Mouse (Mus musculus): Measurements from ENCODE around the gene Tcp1. TPM values are rescaled to one million over a fixed set of nuclear protein-coding genes. Genes with fewer than 3 reads are reported as not detected.

Tcp1 gene
- polyA plus RNA-seq, 1 experiment from 2014 or later, result 353 TPM

DNA sequence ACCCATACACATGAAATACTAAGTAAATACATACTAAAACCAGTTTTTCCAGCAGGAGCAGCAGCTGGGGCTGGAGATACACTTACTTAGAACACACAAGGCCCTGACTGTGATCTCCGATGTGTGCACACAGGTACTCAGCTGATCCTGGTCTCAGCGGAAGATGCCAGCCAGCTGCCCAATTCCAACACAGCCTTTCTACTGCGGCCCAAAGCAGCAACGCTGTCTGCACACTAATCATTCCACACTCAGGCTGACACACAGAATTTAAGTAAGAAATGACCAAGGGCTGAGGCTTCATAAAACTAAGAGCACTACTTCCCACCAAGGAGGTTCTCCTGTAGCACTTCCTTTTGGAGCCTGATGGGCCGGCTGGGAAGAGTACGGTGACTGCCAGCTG is 13.2 kb upstream of the Tcp1 start:
- Histone ChIP-seq H3K27ac (replicated peaks in 1 of 2; ENCODE audit: control insufficient read depth in 1 of 2, insufficient read depth in 1 of 2, low read depth in 2 of 2, low read length in 2 of 2) (no peak overlapping the region), H3K4me2 (ENCODE audit: low read length) (no peak overlapping the region), H3K9me3 (ENCODE audit: control insufficient read depth, low read length) (no peaks in the 10 kb centered on the region), H3K9ac (ENCODE audit: low read length) (no peak overlapping the region), H3K36me3 (ENCODE audit: control insufficient read depth, insufficient read depth, low read length) (peaks cover 40% of the 10 kb centered on the region), H3K27me3 (ENCODE audit: control insufficient read depth, insufficient read depth, low read length) (no peaks in the 10 kb centered on the region), H3K4me1 (ENCODE audit: control insufficient read depth in 2 of 2, insufficient read depth in 2 of 2, low read length in 2 of 2) (peaks cover 0 to 3% of the 10 kb centered on the region in 2 experiments; a peak in 1 of 4 replicates), H3K4me3 (ENCODE audit: control insufficient read depth in 1 of 2, insufficient read depth in 1 of 2, low read depth in 1 of 2, low read length in 2 of 2) (no peak overlapping the region)
- 95% methylated on average over 6 of the region's 6 CpGs for WGBS
- no peak for ATAC-seq (ENCODE audit: insufficient number of reproducible peaks, insufficient read depth, low FRiP score, low read depth)

DNA sequence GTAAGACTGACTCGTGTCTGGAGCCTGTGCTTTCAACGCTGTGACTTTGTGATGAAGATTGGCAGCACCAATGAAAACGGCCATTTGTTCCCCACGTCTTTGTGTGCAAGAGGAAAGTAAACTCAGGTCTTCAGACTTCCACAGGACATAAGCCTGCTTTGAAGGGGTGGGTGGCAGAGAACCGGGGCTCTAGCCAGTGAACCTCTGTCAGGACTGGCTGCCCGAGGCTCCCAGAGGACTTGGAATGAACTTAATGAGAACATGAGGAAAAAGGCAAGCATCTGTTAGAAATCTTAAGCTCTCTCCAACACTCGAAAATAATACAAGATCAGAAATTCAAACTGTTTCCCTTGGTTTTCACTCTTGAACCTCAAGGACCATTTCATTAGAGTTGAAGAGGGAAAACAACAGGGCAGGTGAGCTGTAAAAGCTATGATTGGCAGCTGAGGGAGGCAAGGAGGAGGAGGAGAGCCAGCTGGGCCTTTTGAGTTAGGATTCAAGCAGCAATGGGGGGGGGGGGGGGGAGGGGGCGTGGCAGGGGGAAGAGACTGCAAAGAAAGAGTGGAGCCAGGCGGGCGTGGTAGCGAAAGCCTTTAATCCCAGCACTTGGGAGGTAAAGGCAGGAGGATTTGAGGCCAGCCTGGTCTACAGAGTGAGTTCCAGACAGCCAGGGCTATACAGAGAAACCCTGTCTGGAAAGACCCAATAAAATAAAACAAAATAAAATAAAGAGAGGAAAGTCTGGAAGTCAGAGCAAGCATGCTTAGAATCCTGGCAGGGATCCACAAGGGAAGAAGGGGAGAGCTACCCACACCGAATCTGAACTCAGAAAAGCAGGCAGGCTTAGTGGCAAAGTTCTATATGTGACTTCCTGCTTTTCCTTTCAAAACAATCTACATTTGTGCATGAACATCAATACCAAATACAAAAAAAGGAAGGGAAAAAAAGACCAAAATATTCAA is 11.8 kb upstream of the Tcp1 start:
- Histone ChIP-seq H3K4me1 (ENCODE audit: control insufficient read depth in 2 of 2, insufficient read depth in 2 of 2, low read length in 2 of 2) (peaks cover 0 to 3% of the 10 kb centered on the region in 2 experiments; a peak in 1 of 4 replicates), H3K36me3 (ENCODE audit: control insufficient read depth, insufficient read depth, low read length) (peaks cover 41% of the 10 kb centered on the region), H3K27ac (replicated peaks in 1 of 2; ENCODE audit: control insufficient read depth in 1 of 2, insufficient read depth in 1 of 2, low read depth in 2 of 2, low read length in 2 of 2) (no peak overlapping the region), H3K9ac (ENCODE audit: low read length) (no peak overlapping the region), H3K9me3 (ENCODE audit: control insufficient read depth, low read length) (no peaks in the 10 kb centered on the region), H3K4me2 (ENCODE audit: low read length) (no peak overlapping the region), H3K4me3 (ENCODE audit: control insufficient read depth in 1 of 2, insufficient read depth in 1 of 2, low read depth in 1 of 2, low read length in 2 of 2) (no peak overlapping the region), H3K27me3 (ENCODE audit: control insufficient read depth, insufficient read depth, low read length) (no peaks in the 10 kb centered on the region)
- no peak for ATAC-seq (ENCODE audit: insufficient number of reproducible peaks, insufficient read depth, low FRiP score, low read depth)
- WGBS, result 67% methylated on average over 11 of the region's 12 CpGs

DNA sequence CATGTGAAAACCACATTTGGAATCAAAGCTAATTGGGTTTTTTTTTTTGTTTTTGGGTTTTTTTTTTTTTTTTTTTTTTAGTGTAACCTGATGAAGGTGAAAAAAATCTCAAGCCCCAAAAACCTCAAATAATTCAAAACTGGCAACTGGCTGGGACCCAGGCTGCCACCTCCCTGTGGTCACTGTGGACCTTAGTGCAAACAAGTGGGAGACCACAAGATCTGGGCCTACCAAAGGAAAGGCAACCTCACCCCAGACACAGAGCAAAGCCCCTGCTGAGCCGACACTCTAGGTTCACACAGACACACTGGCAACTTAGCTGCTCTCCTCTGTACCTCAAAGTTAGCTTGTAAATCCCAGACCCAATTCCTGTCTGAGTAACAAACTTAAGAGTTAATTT is 11.2 kb upstream of the Tcp1 start:
- Histone ChIP-seq H3K4me1 (ENCODE audit: control insufficient read depth in 2 of 2, insufficient read depth in 2 of 2, low read length in 2 of 2) (peaks cover 0 to 3% of the 10 kb centered on the region in 2 experiments; a peak in 1 of 4 replicates), H3K9me3 (ENCODE audit: control insufficient read depth, low read length) (no peaks in the 10 kb centered on the region), H3K36me3 (ENCODE audit: control insufficient read depth, insufficient read depth, low read length) (peaks cover 45% of the 10 kb centered on the region), H3K4me2 (ENCODE audit: low read length) (no peak overlapping the region), H3K4me3 (ENCODE audit: control insufficient read depth in 1 of 2, insufficient read depth in 1 of 2, low read depth in 1 of 2, low read length in 2 of 2) (no peak overlapping the region), H3K9ac (ENCODE audit: low read length) (no peak overlapping the region), H3K27ac (replicated peaks in 1 of 2; ENCODE audit: control insufficient read depth in 1 of 2, insufficient read depth in 1 of 2, low read depth in 2 of 2, low read length in 2 of 2) (no peak overlapping the region), H3K27me3 (ENCODE audit: control insufficient read depth, insufficient read depth, low read length) (no peaks in the 10 kb centered on the region)
- no peak for ATAC-seq (ENCODE audit: insufficient number of reproducible peaks, insufficient read depth, low FRiP score, low read depth)
- WGBS, result 83% methylated on average over 1 of the region's 1 CpGs

DNA sequence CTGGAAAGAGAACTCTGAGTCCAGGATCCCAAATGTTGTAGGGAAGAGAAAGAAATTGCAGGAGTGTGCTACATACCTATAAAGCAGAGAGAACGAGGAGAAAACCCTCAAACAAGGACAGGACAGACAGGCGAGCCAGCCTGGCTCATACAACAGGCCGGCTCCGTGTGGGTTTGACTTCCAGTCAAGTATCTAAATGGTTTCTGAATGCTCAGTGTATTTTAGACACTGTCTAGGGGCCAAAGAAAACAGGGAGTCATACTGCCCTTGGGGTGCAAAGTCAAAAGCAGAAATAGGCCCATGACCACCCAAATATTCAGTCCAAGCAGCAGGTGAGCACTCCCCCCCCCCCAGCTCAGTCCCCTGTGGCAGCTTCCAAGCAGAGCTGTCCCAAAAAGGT is 9.7 kb upstream of the Tcp1 start:
- Histone ChIP-seq H3K27me3 (ENCODE audit: control insufficient read depth, insufficient read depth, low read length) (no peaks in the 10 kb centered on the region), H3K9ac (ENCODE audit: low read length) (no peak overlapping the region), H3K4me1 (ENCODE audit: control insufficient read depth in 2 of 2, insufficient read depth in 2 of 2, low read length in 2 of 2) (peaks cover 0 to 3% of the 10 kb centered on the region in 2 experiments; a peak in 1 of 4 replicates), H3K27ac (replicated peaks in 1 of 2; ENCODE audit: control insufficient read depth in 1 of 2, insufficient read depth in 1 of 2, low read depth in 2 of 2, low read length in 2 of 2) (no peak overlapping the region), H3K9me3 (ENCODE audit: control insufficient read depth, low read length) (no peaks in the 10 kb centered on the region), H3K4me3 (ENCODE audit: control insufficient read depth in 1 of 2, insufficient read depth in 1 of 2, low read depth in 1 of 2, low read length in 2 of 2) (no peak overlapping the region), H3K4me2 (ENCODE audit: low read length) (no peak overlapping the region), H3K36me3 (ENCODE audit: control insufficient read depth, insufficient read depth, low read length) (peaks cover 44% of the 10 kb centered on the region)
- 83% methylated on average over 4 of the region's 4 CpGs for WGBS
- no peak for ATAC-seq (ENCODE audit: insufficient number of reproducible peaks, insufficient read depth, low FRiP score, low read depth)

DNA sequence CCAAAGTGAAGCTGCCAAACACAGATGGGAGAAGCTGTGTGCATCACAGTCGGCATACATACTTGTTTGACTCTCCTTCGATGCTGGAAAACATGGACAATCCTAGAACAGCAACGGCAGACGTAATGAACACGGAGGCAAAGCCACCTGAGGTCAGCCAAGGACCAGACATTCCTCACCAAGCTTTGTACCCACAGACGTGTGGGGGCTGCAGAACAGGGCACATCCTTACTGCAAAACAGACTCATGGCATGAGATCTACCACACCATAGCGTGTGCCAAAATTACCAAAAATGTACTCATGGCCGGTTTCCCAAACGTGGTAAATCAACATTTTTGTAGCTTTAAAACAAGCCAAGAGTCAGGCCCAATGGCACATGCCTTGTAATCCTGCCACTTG is 9.1 kb upstream of the Tcp1 start:
- 87% methylated on average over 9 of the region's 9 CpGs for whole genome bisulfite sequencing
- no peak overlapping the region for H3K4me2 ChIP-seq (ENCODE audit: low read length)
- H3K36me3 ChIP-seq (ENCODE audit: control insufficient read depth, insufficient read depth, low read length), result peaks cover 50% of the 10 kb centered on the region
- H3K4me3 ChIP-seq (ENCODE audit: control insufficient read depth in 1 of 2, insufficient read depth in 1 of 2, low read depth in 1 of 2, low read length in 2 of 2), result no peak overlapping the region
- no peak overlapping the region for H3K27ac ChIP-seq (replicated peaks in 1 of 2; ENCODE audit: control insufficient read depth in 1 of 2, insufficient read depth in 1 of 2, low read depth in 2 of 2, low read length in 2 of 2)
- H3K27me3 ChIP-seq (ENCODE audit: control insufficient read depth, insufficient read depth, low read length), result no peaks in the 10 kb centered on the region
- no peak for ATAC-seq (ENCODE audit: insufficient number of reproducible peaks, insufficient read depth, low FRiP score, low read depth)
- H3K9ac ChIP-seq (ENCODE audit: low read length), result no peak overlapping the region
- H3K4me1 ChIP-seq (ENCODE audit: control insufficient read depth in 2 of 2, insufficient read depth in 2 of 2, low read length in 2 of 2), result peaks cover 0 to under 1% of the 10 kb centered on the region in 2 experiments; a peak in 1 of 4 replicates
- no peaks in the 10 kb centered on the region for H3K9me3 ChIP-seq (ENCODE audit: control insufficient read depth, low read length)

DNA sequence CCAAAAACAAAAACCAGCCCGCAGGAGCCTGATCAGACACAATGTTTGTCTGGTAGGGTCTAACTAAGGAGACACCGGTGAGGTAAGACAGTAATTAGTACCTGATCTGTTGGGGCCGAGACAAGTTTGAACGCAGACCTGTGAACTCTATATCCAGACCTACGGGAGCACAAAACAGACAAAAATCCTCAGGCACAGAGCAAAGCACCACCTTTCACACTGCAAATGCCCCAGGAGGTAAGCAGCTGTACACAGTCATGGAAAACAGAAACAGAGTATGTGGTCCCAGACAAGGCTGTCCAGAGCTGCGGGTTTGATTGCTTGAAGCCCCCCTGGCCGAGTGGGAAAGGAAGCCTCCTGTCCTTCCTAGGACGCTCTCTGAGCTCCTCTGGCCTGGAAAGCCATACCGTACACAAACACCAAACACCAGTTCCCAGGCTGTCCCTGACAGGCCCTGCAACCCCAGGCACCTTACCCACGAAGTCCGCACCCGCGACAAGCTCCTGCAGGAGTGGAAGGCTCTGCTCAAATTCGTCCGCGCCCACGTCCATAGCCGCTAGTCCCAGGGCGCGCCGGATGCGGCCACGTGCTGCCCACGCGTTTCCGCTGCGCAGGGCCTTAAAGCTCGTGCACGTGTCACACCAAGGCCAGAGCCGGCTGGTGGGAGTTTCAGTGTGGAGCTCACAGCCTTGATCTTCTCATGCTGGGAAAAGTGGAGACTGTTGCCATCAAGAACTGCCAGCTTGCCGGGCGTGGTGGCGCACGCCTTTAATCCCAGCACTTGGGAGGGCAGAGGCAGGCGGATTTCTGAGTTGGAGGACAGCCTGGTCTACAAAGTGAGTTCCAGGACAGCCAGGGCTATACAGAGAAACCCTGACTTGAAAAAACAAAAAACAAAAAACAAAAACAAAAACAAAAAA is 5.9 kb upstream of the Tcp1 start, which contains the start of gene Pnldc1:
Gene Pnldc1, minus strand, starts transcription at position 870 of the 920 bp plus-strand sequence.
- Histone ChIP-seq H3K4me1 (ENCODE audit: control insufficient read depth in 2 of 2, insufficient read depth in 2 of 2, low read length in 2 of 2) (0 out of 4 replicates have a peak, but pooled peaks cover 0 to under 1% of the 10 kb centered on the region in 2 experiments), H3K9me3 (ENCODE audit: control insufficient read depth, low read length) (no peaks in the 10 kb centered on the region), H3K36me3 (ENCODE audit: control insufficient read depth, insufficient read depth, low read length) (peaks cover 66% of the 10 kb centered on the region), H3K9ac (ENCODE audit: low read length) (no peak within 1 kb of the TSS), H3K27me3 (ENCODE audit: control insufficient read depth, insufficient read depth, low read length) (no peaks in the 10 kb centered on the region), H3K4me2 (ENCODE audit: low read length) (no peak within 1 kb of the TSS), H3K27ac (replicated peaks in 1 of 2; ENCODE audit: control insufficient read depth in 1 of 2, insufficient read depth in 1 of 2, low read depth in 2 of 2, low read length in 2 of 2) (no peak within 1 kb of the TSS), H3K4me3 (ENCODE audit: control insufficient read depth in 1 of 2, insufficient read depth in 1 of 2, low read depth in 1 of 2, low read length in 2 of 2) (no peak within 1 kb of the TSS)
- 76% methylated on average over 35 of the region's 35 CpGs for WGBS
- no peak for ATAC-seq (ENCODE audit: insufficient number of reproducible peaks, insufficient read depth, low FRiP score, low read depth)

DNA sequence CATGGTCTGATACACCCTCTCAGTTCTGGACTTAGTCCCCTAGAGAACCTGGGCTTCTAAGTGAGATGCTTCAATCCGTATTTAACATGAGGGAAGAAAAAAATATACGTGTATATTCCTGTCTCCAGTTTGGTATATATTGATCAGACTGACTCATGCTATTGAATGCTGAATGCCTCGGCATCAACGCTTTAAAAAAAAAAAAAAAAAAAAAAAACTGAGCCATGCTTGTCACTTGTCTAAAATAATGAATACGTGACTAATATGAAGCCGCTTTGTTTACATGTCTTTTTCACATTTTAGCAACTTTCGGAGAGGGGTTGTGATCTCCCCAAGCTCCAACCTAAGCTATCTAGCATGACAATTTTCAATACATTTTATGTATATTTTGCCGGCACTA is 5.1 kb upstream of the Tcp1 start:
- H3K4me3 ChIP-seq (ENCODE audit: control insufficient read depth in 1 of 2, insufficient read depth in 1 of 2, low read depth in 1 of 2, low read length in 2 of 2), result no peak overlapping the region
- H3K36me3 ChIP-seq (ENCODE audit: control insufficient read depth, insufficient read depth, low read length), result peaks cover 60% of the 10 kb centered on the region
- H3K4me2 ChIP-seq (ENCODE audit: low read length), result no peak overlapping the region
- no peak overlapping the region for H3K27ac ChIP-seq (replicated peaks in 1 of 2; ENCODE audit: control insufficient read depth in 1 of 2, insufficient read depth in 1 of 2, low read depth in 2 of 2, low read length in 2 of 2)
- no peaks in the 10 kb centered on the region for H3K9me3 ChIP-seq (ENCODE audit: control insufficient read depth, low read length)
- ATAC-seq (ENCODE audit: insufficient number of reproducible peaks, insufficient read depth, low FRiP score, low read depth), result no peak
- H3K4me1 ChIP-seq (ENCODE audit: control insufficient read depth in 2 of 2, insufficient read depth in 2 of 2, low read length in 2 of 2), result 0 out of 4 replicates have a peak, but pooled peaks cover 0 to 3% of the 10 kb centered on the region in 2 experiments
- H3K27me3 ChIP-seq (ENCODE audit: control insufficient read depth, insufficient read depth, low read length), result no peaks in the 10 kb centered on the region
- 88% methylated on average over 8 of the region's 8 CpGs for WGBS
- no peak overlapping the region for H3K9ac ChIP-seq (ENCODE audit: low read length)
